Mouse (Mus musculus) kidney, adult 2 months (tissue): ENCODE results near the gene Zfp704.

Experiments used
- CTCF ChIP-seq: fragments of 200-500 bp; conservative IDR thresholded peaks from 2 replicates; pipeline ENCODE4 v1.5.1; 2011; ENCODE audit warnings: low read depth, mild to moderate bottlenecking, control low read depth, low read length, moderate library complexity, mixed read lengths; ENCODE audit not compliant: insufficient read depth, insufficient read length
- POLR2A ChIP-seq: fragments of 200-500 bp; IDR thresholded peaks from one replicate; pipeline ENCODE4 v1.6.1; 2011; ENCODE audit warnings: low read depth, low read length, control low read depth

- TF ChIP-seq CTCF (no peak), POLR2A (no peak)
Measured at GRCm38 (mm10) chr3:9579028-9579643, 30.7 kb downstream of the Zfp704 start.
